Mouse (Mus musculus): ENCODE results near the gene Adgrf4.

The Adgrf4 gene

DNA sequence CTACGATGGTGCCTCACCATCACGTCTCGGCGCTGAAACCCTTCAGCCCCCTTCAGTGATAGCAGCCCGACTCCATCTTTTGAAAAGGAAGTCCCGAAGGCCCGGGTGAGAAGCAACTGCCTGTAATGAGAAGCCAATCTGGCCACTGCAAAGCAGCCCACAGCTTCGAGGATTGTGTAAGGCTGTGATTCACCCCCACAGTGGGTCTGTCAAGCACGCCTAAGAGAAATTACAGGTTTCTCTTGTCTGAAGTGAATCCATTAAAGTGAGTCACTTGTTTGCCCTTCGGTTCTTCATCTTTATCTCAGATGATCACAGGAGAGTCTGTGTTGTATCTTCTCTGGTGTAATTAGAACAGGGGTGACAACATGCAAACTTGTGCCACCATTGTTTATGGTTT lies at the start of gene Adgrf4:
TSS of gene Adgrf4 (minus strand) at position 149 of the 400 bp plus-strand sequence.
- no peak for DNase-seq (ENCODE audit: low spot score)

DNA sequence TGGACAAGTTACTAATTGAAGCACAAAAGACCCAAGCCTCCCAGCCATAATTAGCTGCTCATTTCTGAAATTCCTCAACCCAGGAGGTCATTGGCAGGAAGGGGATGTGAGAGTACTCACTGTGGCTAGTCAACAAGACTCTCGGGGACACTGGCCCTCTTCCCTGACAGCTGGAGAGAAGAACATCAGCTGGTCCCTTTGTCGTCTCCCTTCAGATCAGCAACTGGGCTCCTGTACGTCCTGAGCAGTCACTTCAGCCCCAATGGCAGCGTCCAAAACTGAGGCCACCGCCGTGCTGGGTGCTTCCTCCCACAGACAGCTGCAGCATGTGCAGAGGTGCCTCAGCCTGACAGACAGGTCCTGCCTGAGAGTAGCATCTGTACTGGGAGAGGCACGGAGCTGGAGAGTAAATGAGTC lies 49.7 kb upstream of the Adgrf4 start, which contains the start of gene Adgrf2:
TSS of gene Adgrf2 (minus strand) at position 379 of the 417 bp plus-strand sequence.
- no peak for DNase-seq (ENCODE audit: low spot score)

GRCm38 (mm10) chr17:42738794-42739193 lies 46.7 kb upstream of the Adgrf4 start:
- DNase-seq (ENCODE audit: low spot score), result no peak

- DNase-seq (ENCODE audit: low spot score), result no peak
These were observed 25.1 kb upstream of the Adgrf4 start for GRCm38 (mm10) chr17:42717161-42717560.

GRCm38 (mm10) chr17:42714991-42715390 lies 22.9 kb upstream of the Adgrf4 start:
- no peak for DNase-seq (ENCODE audit: low spot score)

GRCm38 (mm10) chr17:42710717-42711116 lies 18.6 kb upstream of the Adgrf4 start:
- DNase-seq (ENCODE audit: low spot score), result peak; percentile 15

- no peak for DNase-seq (ENCODE audit: low spot score)
These were observed 13.5 kb upstream of the Adgrf4 start for GRCm38 (mm10) chr17:42705611-42706010.

DNA sequence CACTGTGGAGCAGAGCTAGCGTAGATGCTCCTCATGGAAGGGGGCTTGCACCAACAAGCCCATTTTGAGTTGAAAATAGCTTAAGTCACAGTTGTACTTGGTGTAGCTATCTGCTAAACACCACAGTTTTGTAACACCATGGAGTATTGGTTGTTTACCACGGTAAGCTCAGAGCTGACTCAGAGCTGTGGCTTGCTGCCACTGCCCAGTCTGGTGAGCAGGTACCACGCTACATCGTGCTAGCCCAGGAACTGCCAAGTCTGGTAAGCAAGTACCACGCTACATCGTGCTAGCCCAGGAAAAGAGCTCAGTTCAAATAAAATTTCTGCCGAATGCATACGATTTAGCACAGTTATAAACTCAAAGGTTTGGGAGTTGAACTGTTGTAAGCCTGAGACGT lies 10.1 kb upstream of the Adgrf4 start:
- DNase-seq (ENCODE audit: low spot score), result no peak

- DNase-seq (ENCODE audit: low spot score), result no peak
These were observed 2.6 kb upstream of the Adgrf4 start for GRCm38 (mm10) chr17:42694730-42695129.

DNA sequence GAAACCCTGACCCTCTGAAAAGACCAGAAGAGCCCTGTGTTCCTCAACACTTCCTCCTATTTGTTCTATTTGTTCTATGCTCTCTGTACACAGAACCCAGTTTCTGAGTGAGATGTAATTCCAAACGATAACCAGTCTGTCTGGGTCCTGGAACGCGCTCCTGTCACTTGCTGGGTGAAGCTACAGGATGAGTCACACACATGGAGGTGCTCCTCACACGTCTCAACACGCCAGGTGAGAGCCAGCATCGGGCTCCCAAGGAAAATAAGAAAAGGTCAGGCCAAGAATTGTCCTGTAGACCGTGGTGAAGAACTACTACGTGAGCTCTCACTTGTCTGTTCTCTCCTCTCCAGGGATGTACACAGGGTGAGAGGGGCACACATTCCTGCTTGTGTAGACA lies 1.6 kb downstream of the Adgrf4 start:
- no peak for DNase-seq (ENCODE audit: low spot score)

GRCm38 (mm10) chr17:42658634-42659422 lies 33.3 kb downstream of the Adgrf4 start:
- DNase-seq (ENCODE audit: low spot score), result no peak

- no peak for DNase-seq (ENCODE audit: low spot score)
These were observed 48.7 kb downstream of the Adgrf4 start for GRCm38 (mm10) chr17:42643416-42643815.

- no peak for DNase-seq (ENCODE audit: low spot score)
These were observed 61.9 kb downstream of the Adgrf4 start for GRCm38 (mm10) chr17:42630206-42630605.

DNA sequence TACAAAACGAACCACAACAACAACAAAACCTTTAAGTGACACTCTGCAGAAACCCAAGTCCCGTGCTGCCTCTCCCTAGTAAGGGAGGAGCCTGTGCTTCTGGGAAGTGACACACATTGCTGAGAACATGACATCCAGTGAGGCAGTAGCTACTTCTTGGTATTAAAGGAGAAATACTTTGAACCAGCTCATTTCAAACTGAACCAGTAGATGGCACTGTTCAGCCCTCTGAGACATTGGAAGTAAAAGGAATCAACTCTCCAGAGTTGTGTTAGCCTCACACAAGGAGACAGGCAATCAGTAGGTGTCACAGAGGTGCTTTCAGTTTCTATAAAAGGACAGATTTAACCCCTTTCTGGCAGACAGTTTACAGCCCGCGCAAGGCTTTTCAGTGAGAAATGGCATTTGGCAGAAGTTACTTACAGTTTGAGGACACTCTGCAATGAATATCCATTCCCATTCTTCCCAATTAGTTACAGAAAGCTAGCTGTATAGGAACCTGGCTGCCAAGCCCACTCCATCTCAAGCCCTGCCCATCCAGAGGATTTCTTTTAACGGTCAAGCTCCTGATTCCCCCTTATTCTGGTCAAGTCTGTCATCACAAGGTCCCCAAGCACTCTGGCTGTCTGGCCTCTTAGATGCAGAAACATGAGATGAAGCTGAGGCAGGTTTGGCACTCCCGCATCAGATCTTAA lies 78.9 kb downstream of the Adgrf4 start:
- peak; percentile 47 for DNase-seq (ENCODE audit: low spot score)

- no peak for DNase-seq (ENCODE audit: low spot score)
These were observed 80.8 kb downstream of the Adgrf4 start, which contains the start of gene Opn5 for GRCm38 (mm10) chr17:42611295-42611694. TSS of gene Opn5 (minus strand) at chr17:42611395.

GRCm38 (mm10) chr17:42608270-42608669 lies 83.8 kb downstream of the Adgrf4 start:
- no peak for DNase-seq (ENCODE audit: low spot score)
